ENCODE assay signal across 9 mouse cellular contexts in the genomic region with DNA sequence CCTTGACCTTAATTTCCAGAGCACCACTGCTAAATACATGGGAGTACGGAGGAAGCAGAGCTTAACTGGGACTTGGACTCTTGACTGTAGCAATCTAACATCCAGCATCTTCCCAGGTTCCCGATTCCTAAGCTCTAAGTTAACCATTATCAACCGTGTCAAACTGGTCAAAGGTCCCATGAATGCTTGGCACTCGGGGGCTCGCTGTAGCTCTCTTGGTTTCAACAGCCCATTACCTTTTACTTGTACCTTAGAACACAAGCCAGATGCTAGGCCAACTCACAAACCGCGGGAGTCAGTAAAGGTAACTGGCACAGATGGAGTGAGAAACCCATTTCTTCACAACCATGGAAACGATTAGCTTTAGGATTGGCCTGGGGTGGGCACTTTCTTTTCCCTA.
"Had no signal": no experiment of that assay in that cellular context is flagged by ENCODE, and none has a peak within 500 bp of the region (broad histone marks: within the 10 kb centered on the region; RNA-seq: fewer than 3 reads in every experiment).

No protein-coding gene starts in this region.

- H3K4me3 ChIP-seq: limb, embryonic 12.5 days; midbrain, embryonic 13.5 days had no signal

- H3K9me3 ChIP-seq: limb, embryonic 12.5 days; midbrain, embryonic 13.5 days had no signal

- H3K4me2 ChIP-seq: limb, embryonic 12.5 days; midbrain, embryonic 13.5 days had no signal

- H3K9ac ChIP-seq: limb, embryonic 12.5 days; liver, embryonic 14.5 days; midbrain, embryonic 13.5 days had no signal

- H3K4me1 ChIP-seq: limb, embryonic 12.5 days; midbrain, embryonic 13.5 days had no signal

- ATAC-seq: intestine, embryonic 16.5 days; lung, postnatal 0 days; midbrain, embryonic 13.5 days had no signal

- H3K27ac ChIP-seq: limb, embryonic 12.5 days; liver, embryonic 14.5 days; midbrain, embryonic 13.5 days had no signal

- H3K27me3 ChIP-seq: limb, embryonic 12.5 days; midbrain, embryonic 13.5 days had no signal

- DNase-seq: liver; lung, adult 2 months; lung, postnatal 36 days; right cerebral cortex, postnatal 14 days had no signal
